Mouse (Mus musculus) natural killer cell, adult 2 months (primary cell): Measurements from ENCODE around the gene Rnaseh2a.
A peak's percentile ranks its signal among the peaks of the same experiment; 100 is the strongest.

Experiments used
- DNase-seq, 2 experiments: peaks; one replicate each; pipeline ENCODE4 v3.0.0; 2022; ENCODE audit warnings: low spot score in 2 of 2

Rnaseh2a gene

GRCm38 (mm10) chr8:84934860-84935259 is 34.7 kb downstream of the Rnaseh2a start:
- no peak for DNase-seq

DNA sequence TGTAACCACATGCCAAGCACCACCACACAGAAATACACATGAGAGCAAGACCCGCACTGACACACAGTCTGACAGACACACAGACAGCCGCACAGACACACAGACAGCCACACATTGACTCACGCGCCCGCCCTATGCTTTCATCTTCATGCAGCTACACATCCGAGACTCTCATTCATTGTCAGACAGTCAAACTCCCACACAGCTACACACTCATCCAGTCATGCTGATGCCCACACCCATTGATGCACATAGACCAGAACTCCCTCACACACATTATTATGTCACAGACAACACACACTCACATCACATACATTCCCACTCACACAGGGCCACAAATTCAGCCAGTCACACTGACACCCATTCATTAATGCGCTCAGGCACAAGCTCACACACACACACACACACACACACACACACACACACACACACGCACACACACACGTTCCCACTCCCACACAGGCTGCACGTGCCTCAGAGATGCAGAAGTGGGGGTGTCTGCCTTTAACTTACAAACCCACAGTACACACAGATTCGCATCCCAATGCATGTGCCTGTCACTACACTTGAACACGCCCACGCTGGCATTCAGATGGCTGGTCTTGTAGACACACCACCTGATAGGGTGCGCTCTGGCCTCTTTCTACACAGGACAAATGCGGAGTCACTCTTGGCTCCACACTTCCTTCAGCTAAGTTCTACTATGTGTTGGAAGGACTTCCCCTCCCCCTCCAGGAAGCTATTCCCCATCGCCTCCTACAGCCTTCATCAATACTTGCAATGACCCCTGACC is 35.6 kb downstream of the Rnaseh2a start:
- no peak for DNase-seq

- no peak for DNase-seq
These were observed 39.0 kb downstream of the Rnaseh2a start for GRCm38 (mm10) chr8:84930582-84930981.

DNA sequence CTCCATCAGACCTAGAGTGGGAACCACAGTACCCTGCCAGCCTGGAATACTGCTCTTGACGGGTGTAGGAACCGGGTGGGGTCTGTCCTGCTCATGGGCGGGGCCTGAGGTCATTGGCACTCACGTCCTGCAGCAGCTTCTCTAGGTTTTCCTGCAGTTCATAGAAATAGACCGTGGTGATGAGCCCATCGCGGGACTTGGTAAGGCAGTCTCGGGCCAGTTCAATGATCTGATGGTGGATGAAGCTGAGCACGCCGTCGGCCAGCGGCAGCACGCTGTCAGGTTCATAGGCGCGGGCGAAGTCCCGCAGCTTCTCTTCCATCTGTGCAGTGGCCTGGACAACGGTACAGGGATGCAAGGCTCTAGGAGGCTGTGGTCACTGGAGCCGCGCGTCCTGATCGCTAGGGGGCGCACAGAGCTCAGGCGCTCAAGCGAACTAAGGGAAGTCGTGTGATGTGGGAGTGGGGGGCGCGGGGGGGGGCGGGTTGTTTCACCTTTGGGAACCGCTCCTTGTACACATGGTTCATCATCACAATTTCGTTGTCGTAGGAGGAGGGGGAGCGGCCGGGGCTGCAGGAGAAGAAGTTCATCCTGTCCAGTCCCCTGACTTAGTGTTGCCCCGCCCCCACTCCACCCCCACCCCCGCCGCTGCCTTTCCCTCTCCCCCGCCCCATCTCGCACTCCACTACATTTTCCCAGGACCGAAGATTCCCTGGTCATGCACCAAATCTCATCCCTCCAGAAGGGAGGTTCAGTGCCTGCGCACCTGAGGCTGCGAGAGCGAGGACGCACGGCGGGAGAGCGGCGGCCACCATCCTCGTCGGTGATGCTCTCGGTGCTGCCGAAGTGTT is 40.9 kb downstream of the Rnaseh2a start:
- DNase-seq: peak in 1 of 2 experiments; percentile 57

DNA sequence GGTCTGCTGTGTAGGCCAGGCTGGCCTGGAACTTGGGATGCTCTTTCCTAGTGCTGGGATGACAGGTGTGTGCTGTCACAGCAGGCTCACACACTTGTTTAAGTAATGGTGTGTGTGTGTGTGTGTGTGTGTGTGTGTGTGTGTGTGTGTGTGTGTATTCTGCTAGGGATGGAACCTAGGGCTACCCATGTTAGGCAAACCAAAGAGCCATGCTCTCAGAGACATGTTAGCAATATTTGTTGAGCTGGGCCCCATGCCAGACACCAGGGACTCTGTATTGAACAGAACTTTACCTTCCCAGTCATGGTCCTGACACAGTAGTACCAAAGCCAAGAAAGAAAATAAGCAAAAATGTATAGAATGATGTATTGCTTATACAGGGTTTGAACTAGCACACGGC is 42.1 kb downstream of the Rnaseh2a start:
- DNase-seq: no peak

DNA sequence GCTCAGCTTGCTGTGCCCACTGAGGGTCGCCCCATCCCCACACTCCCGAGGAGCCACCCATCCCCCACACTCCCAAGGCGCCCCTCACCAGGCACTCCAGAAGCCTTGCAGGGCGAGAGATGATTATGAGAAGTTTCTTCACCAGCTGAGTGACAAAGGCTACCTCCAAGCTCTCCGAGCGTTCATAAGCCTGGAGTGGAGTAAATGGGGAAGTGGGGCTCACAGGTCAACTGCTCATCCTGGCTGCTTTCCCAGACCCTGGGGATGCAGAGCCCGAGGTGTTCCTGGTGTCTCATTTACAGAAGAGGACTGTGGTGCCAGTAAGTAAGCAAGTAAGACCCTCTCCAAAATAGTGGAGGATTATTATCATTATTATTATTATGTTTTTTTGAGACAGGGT is 44.0 kb downstream of the Rnaseh2a start:
- DNase-seq: no peak

DNA sequence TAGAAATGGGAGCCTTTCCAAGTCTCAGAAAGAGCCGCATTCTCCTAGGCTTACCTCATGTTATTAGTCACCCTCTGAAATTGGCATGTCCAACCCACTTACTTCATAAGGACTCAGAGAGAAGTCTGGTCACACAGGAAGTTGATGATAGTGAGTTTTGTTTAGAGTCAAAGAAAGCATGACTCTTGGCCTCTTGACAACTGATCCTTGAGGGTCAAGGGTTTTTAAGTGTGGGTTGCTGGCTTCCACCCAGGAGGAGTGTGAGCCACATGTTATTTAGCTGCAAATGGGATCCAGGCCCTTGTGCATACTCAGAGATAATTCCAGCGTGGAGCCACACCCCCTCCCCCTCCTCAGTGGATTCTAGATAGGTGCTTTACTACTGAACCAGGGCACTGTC is 48.0 kb downstream of the Rnaseh2a start:
- no peak for DNase-seq

- DNase-seq: no peak
These were observed 50.9 kb downstream of the Rnaseh2a start for GRCm38 (mm10) chr8:84918646-84919045.

DNA sequence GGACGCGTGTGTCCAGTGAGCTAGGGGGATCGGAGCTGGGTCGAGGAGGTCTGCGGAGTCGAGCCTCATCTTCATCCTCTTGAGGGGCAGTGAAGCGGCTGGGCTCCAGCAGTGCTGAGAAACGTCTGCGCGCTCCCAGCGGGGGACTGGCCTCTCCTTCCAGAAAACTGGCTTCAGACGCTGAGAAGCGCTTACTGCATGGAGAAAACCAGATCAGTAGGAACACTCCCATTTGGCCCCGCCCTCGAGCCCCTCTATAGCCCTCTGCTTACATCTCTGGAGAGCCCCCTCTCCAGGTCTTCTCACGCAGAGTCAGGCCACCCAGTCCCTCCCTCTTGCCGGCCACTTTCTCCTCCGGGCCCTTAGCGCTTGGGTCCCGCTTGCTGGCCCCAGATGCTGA is 51.8 kb downstream of the Rnaseh2a start:
- DNase-seq: no peak

DNA sequence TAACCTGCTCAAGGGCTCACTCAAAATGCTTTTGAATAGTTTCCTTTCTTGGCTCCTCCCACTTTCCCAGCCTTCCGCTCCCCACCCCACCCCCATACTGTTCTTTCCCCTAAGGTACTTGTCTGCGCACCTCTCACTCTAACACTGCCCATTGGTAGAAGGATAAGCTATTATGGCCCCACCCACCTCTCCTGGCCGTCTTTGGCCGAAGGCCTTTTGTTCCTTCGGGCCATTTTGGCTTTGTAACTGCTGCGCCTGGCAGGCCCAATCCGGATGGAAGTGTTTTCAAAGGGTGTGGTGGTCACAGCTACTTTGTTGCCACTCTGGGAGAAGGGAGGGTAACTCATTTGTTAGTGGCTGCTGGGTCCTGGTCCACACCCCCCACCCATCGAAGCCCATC is 54.3 kb downstream of the Rnaseh2a start:
- DNase-seq: no peak

GRCm38 (mm10) chr8:84913960-84914359 is 55.6 kb downstream of the Rnaseh2a start:
- DNase-seq: peak; percentile 34 to 73

- DNase-seq: no peak
These were observed 56.1 kb downstream of the Rnaseh2a start for GRCm38 (mm10) chr8:84913502-84913900.

DNA sequence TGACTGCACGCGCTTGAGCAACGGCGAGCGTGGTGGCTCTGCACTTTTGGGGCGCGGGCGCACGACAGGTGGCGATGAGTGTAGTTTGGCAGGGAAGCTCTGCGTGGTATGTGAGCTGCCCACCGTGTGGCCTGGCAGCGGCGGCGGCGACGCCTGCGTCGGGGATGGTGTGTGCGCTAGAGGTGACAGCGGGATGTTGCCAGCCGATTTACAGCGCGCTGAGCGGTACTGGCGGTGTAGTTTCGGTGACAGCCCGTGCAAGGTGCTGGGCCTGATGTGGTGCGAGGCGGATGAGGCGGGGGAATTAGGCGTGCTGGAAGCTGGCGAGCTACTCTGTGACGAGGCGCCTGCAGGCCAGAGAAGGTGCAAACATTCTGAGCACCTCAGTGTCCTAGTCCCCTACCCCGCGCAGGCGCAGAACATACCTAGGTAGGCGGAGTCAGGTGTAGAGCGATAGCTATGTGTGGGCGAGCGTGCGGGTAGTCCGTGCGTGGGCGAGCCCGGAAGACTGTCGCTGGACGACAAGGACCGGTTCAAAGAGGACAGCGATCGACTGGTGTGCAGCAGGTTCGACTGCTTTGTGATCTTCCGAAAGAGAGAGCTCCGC is 56.6 kb downstream of the Rnaseh2a start:
- DNase-seq: peak; percentile 80 to 89

DNA sequence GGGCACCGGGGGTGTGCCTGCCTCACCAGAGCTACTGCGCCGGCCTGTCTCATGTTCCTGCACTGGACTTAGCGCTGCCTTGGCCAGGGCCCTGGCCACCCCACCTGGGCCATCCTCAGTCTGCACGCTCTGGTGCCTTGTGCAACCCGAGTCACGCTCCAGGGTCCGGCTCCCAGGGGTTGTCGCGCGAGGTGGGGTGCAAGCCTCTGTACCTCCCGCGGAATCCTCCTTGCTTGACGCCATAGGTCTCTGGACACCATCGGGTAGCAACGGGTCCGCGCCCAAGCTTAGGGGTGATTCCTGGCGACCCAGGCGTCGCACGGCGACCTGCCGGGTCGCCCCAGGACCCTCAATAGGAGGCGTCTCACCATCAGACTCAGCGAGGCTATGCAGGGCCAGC is 57.2 kb downstream of the Rnaseh2a start:
- no peak for DNase-seq

- DNase-seq: no peak
These were observed 57.7 kb downstream of the Rnaseh2a start for GRCm38 (mm10) chr8:84911854-84912253.

DNA sequence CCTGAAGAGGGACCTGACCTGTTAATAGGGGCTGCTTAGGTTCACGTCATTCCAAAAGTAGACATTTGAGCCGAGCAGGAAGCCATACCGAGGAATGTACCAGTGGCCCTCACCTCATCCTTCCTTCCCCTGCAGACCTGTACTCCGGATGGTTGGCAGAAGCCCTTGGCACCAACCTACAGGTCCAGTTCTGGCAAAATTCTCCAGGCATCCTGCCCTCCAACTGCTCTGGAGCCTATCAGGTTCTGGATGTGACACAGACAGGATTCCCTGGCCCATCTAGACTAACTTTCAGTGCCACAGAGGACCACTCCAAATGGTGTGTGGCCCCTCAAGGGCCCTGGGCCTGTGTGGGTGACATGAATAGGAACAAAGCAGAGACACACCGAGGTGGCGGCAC is 59.0 kb downstream of the Rnaseh2a start:
- DNase-seq: no peak

- no peak for DNase-seq
These were observed 59.6 kb downstream of the Rnaseh2a start for GRCm38 (mm10) chr8:84909949-84910348.

- no peak for DNase-seq
These were observed 60.3 kb downstream of the Rnaseh2a start for GRCm38 (mm10) chr8:84909162-84909767.

GRCm38 (mm10) chr8:84908421-84909161 is 61.0 kb downstream of the Rnaseh2a start, which contains the start of gene Dnase2a:
Dnase2a (plus strand) TSS chr8:84908560.
- DNase-seq: peak; percentile 87 to 97

DNA sequence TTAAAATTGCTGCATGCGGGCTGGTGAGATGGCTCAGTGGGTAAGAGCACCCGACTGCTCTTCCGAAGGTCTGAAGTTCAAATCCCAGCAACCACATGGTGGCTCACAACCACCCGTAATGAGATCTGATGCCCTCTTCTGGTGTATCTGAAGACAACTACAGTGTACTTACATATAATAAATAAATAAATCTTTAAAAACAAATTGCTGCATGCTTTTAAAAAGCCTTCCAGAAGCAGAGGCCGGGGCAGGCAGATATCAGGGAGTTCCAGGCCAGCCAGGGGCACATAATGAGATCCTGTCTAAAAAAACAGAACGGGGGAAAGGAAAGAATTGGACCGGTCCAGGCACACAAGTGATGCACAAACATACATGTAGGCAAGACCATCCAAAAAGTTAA is 61.6 kb downstream of the Rnaseh2a start:
- peak in 1 of 2 experiments; percentile 8 for DNase-seq

DNA sequence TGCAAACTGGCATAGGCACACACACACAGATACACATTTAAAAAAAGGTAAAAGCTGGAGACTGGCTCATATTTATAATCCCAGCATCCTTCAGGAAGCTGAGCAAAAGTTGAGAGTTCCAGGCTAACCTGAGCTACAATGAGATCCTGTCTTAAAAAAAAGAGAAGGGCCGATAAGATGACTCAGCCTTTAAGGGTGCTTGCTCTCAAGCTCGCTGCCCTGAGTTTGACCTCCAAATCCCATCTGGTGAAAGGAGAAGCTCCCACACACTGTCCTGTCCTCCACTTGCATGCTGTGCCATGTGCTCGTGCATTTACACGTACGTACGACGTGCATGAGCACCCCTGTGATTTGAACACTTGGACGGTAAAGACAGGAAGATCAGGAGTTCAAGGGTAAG is 62.1 kb downstream of the Rnaseh2a start:
- DNase-seq: no peak
